Mouse (Mus musculus): ENCODE results near the gene Trak1. TPM values are rescaled to one million over a fixed set of nuclear protein-coding genes. Genes with fewer than 3 reads are reported as not detected.

The Trak1 gene
- polyA plus RNA-seq, 1 experiment from 2014 or later, result 60.7 TPM

- H3K9ac ChIP-seq, result no peak overlapping the region
- peak overlapping the region; percentile 42 for H3K27ac ChIP-seq
- ATAC-seq (replicated peaks), result 0 out of 2 replicates have a peak, but pooled peaks have one; percentile 28
These were observed 87.9 kb downstream of the Trak1 start for GRCm38 (mm10) chr9:121385091-121385748.

GRCm38 (mm10) chr9:121385749-121386350 lies 88.5 kb downstream of the Trak1 start:
- Histone ChIP-seq H3K9me3 (no peaks in the 10 kb centered on the region), H3K9ac (no peak overlapping the region), H3K4me2 (no peak overlapping the region), H3K4me3 (no peak overlapping the region), H3K27me3 (replicated peaks) (no peaks in the 10 kb centered on the region), H3K27ac (no peak overlapping the region), H3K4me1 (peaks cover 25% of the 10 kb centered on the region), H3K36me3 (replicated peaks) (no peaks in the 10 kb centered on the region)
- WGBS, result 75% methylated on average over 12 of the region's 12 CpGs
- ATAC-seq (replicated peaks), result no peak

More at GRCm38 (mm10) chr9:121385091-121385748, 87.9 kb downstream of the Trak1 start:
- Histone ChIP-seq H3K36me3 (replicated peaks) (no peaks in the 10 kb centered on the region), H3K9me3 (no peaks in the 10 kb centered on the region), H3K27me3 (replicated peaks) (no peaks in the 10 kb centered on the region), H3K4me1 (peaks cover 25% of the 10 kb centered on the region), H3K4me2 (no peak overlapping the region), H3K4me3 (no peak overlapping the region)
- 37% methylated on average over 16 of the region's 16 CpGs for WGBS

GRCm38 (mm10) chr9:121387539-121388272 lies 90.4 kb downstream of the Trak1 start:
- H3K4me1 ChIP-seq, result peaks cover 25% of the 10 kb centered on the region
- H3K36me3 ChIP-seq (replicated peaks), result no peaks in the 10 kb centered on the region
- no peak overlapping the region for H3K27ac ChIP-seq

GRCm38 (mm10) chr9:121388273-121388931 lies 91.1 kb downstream of the Trak1 start:
- Histone ChIP-seq H3K36me3 (replicated peaks) (no peaks in the 10 kb centered on the region), H3K27ac (no peak overlapping the region), H3K9ac (no peak overlapping the region), H3K4me3 (no peak overlapping the region), H3K9me3 (no peaks in the 10 kb centered on the region), H3K27me3 (replicated peaks) (no peaks in the 10 kb centered on the region), H3K4me2 (no peak overlapping the region), H3K4me1 (peaks cover 25% of the 10 kb centered on the region)
- WGBS, result 75% methylated on average over 13 of the region's 13 CpGs
- no peak for ATAC-seq (replicated peaks)

More at GRCm38 (mm10) chr9:121387539-121388272, 90.4 kb downstream of the Trak1 start:
- WGBS, result 73% methylated on average over 9 of the region's 9 CpGs
- H3K9me3 ChIP-seq, result no peaks in the 10 kb centered on the region
- H3K9ac ChIP-seq, result no peak overlapping the region
- H3K4me3 ChIP-seq, result no peak overlapping the region
- no peak for ATAC-seq (replicated peaks)
- no peaks in the 10 kb centered on the region for H3K27me3 ChIP-seq (replicated peaks)
- no peak overlapping the region for H3K4me2 ChIP-seq

GRCm38 (mm10) chr9:121389258-121389657 lies 92.0 kb downstream of the Trak1 start:
- H3K9ac ChIP-seq, result no peak overlapping the region
- WGBS, result 86% methylated on average over 10 of the region's 10 CpGs
- no peak overlapping the region for H3K4me2 ChIP-seq
- no peaks in the 10 kb centered on the region for H3K36me3 ChIP-seq (replicated peaks)
- H3K4me1 ChIP-seq, result peaks cover 22% of the 10 kb centered on the region
- no peaks in the 10 kb centered on the region for H3K9me3 ChIP-seq
- no peak overlapping the region for H3K27ac ChIP-seq
- H3K4me3 ChIP-seq, result no peak overlapping the region
- no peak for ATAC-seq (replicated peaks)
- no peaks in the 10 kb centered on the region for H3K27me3 ChIP-seq (replicated peaks)

- no peaks in the 10 kb centered on the region for H3K27me3 ChIP-seq (replicated peaks)
- ATAC-seq (replicated peaks), result no peak
- 92% methylated on average over 13 of the region's 13 CpGs for WGBS
- H3K4me2 ChIP-seq, result no peak overlapping the region
- no peaks in the 10 kb centered on the region for H3K9me3 ChIP-seq
- H3K4me3 ChIP-seq, result no peak overlapping the region
- no peaks in the 10 kb centered on the region for H3K36me3 ChIP-seq (replicated peaks)
- H3K9ac ChIP-seq, result no peak overlapping the region
- H3K4me1 ChIP-seq, result peaks cover 11% of the 10 kb centered on the region
- no peak overlapping the region for H3K27ac ChIP-seq
These were observed 94.6 kb downstream of the Trak1 start for GRCm38 (mm10) chr9:121391898-121392297.

- no peak overlapping the region for H3K27ac ChIP-seq
These were observed 95.1 kb downstream of the Trak1 start for GRCm38 (mm10) chr9:121392427-121392826.

GRCm38 (mm10) chr9:121393104-121393503 lies 95.8 kb downstream of the Trak1 start:
- no peak for ATAC-seq (replicated peaks)
- no peak overlapping the region for H3K27ac ChIP-seq
- H3K9ac ChIP-seq, result no peak overlapping the region
- no peaks in the 10 kb centered on the region for H3K27me3 ChIP-seq (replicated peaks)
- H3K4me2 ChIP-seq, result no peak overlapping the region
- 95% methylated on average over 4 of the region's 4 CpGs for WGBS
- H3K4me1 ChIP-seq, result peaks cover 12% of the 10 kb centered on the region
- no peak overlapping the region for H3K4me3 ChIP-seq
- H3K36me3 ChIP-seq (replicated peaks), result no peaks in the 10 kb centered on the region
- H3K9me3 ChIP-seq, result no peaks in the 10 kb centered on the region

More at GRCm38 (mm10) chr9:121392427-121392826, 95.1 kb downstream of the Trak1 start:
- no peak overlapping the region for H3K4me2 ChIP-seq
- no peak overlapping the region for H3K4me3 ChIP-seq
- WGBS, result 46% methylated on average over 5 of the region's 5 CpGs
- H3K27me3 ChIP-seq (replicated peaks), result no peaks in the 10 kb centered on the region
- H3K9me3 ChIP-seq, result no peaks in the 10 kb centered on the region
- no peak for ATAC-seq (replicated peaks)
- no peak overlapping the region for H3K9ac ChIP-seq
- H3K36me3 ChIP-seq (replicated peaks), result no peaks in the 10 kb centered on the region
- peaks cover 12% of the 10 kb centered on the region for H3K4me1 ChIP-seq

- H3K27ac ChIP-seq, result no peak overlapping the region
- H3K4me2 ChIP-seq, result no peak overlapping the region
- H3K9ac ChIP-seq, result no peak overlapping the region
- ATAC-seq (replicated peaks), result no peak
- no peak overlapping the region for H3K4me3 ChIP-seq
- WGBS, result 89% methylated on average over 2 of the region's 2 CpGs
- no peaks in the 10 kb centered on the region for H3K27me3 ChIP-seq (replicated peaks)
- no peaks in the 10 kb centered on the region for H3K36me3 ChIP-seq (replicated peaks)
- H3K9me3 ChIP-seq, result no peaks in the 10 kb centered on the region
- peaks cover 22% of the 10 kb centered on the region for H3K4me1 ChIP-seq
These were observed 97.6 kb downstream of the Trak1 start for GRCm38 (mm10) chr9:121394882-121395281.

- Histone ChIP-seq H3K9me3 (no peaks in the 10 kb centered on the region), H3K4me3 (no peak overlapping the region), H3K9ac (no peak overlapping the region), H3K27me3 (replicated peaks) (no peaks in the 10 kb centered on the region), H3K27ac (no peak overlapping the region), H3K36me3 (replicated peaks) (no peaks in the 10 kb centered on the region), H3K4me2 (no peak overlapping the region), H3K4me1 (peaks cover 22% of the 10 kb centered on the region)
- ATAC-seq (replicated peaks), result no peak
- 94% methylated on average over 5 of the region's 5 CpGs for WGBS
These were observed 98.5 kb downstream of the Trak1 start for GRCm38 (mm10) chr9:121395812-121396211.

GRCm38 (mm10) chr9:121398100-121398760 lies 100.9 kb downstream of the Trak1 start:
- no peak overlapping the region for H3K4me3 ChIP-seq
- peak overlapping the region; percentile 42 for H3K27ac ChIP-seq
- H3K9me3 ChIP-seq, result no peaks in the 10 kb centered on the region
- peaks cover 27% of the 10 kb centered on the region for H3K4me1 ChIP-seq
- H3K27me3 ChIP-seq (replicated peaks), result no peaks in the 10 kb centered on the region
- no peak for ATAC-seq (replicated peaks)
- H3K36me3 ChIP-seq (replicated peaks), result no peaks in the 10 kb centered on the region
- no peak overlapping the region for H3K9ac ChIP-seq
- H3K4me2 ChIP-seq, result no peak overlapping the region; the same call in 1 of the 2 replicates
- 63% methylated on average over 17 of the region's 17 CpGs for WGBS

All from midbrain, embryonic 15.5 days (tissue).